Mouse (Mus musculus): ENCODE results near the gene Slc8b1.

DNA sequence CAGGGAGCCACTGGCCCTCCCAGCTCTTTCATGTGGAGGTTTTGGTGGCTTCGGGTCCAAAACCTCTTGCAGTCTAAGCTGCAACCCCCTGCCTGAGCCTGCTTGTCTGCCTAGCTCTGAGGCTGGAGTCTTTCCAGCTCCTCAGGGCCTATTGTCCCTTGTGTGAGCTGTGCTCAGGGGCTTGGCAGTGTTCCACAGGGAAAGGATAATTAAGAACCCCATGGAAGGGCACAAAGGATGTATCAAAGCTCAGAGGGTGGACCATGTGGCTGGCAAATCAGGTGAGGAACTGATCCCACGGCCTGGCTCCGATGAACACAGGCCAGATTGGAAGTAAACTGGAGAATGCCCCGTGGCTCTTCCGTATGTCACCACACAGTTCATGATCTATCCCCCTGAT, 55.1 kb downstream of the Slc8b1 start:
- TF ChIP-seq CTCF (IDR thresholded peaks at IDR 0.05 in 2 of 3, conservative IDR thresholded peaks at IDR 0.05 in 1 of 3; ENCODE audit: control insufficient read depth in 1 of 3, insufficient read depth in 1 of 3, low read depth in 2 of 3, low read length in 3 of 3, poor library complexity in 1 of 3, severe bottlenecking in 1 of 3) (no peak), POLR2A (IDR thresholded peaks at IDR 0.05; ENCODE audit: control insufficient read depth in 1 of 2, insufficient read depth in 1 of 2, low read depth in 1 of 2, low read length in 2 of 2, poor library complexity in 1 of 2) (no peak), TCF12 (IDR thresholded peaks at IDR 0.05; ENCODE audit: low read depth, low read length) (no peak), GABPA (IDR thresholded peaks at IDR 0.05; ENCODE audit: low read depth, low read length) (no peak)
